Mouse (Mus musculus) naive thymus-derived CD4-positive, alpha-beta T cell, adult 2 months (primary cell): ENCODE measurements around the gene Tcl1b5.
"Not testable (repeated sequence)": the region's sequence is repeated elsewhere in the genome, so short reads cannot be mapped to it uniquely, and the experiment has no call there.

Experiments used
- DNase-seq: peaks from one replicate; pipeline ENCODE4 v3.0.0-alpha.2; 2011; ENCODE audit warnings: low read depth

Tcl1b5 gene

GRCm38 (mm10) chr12:105176044-105176443 is at the start of gene Tcl1b5:
TSS of gene Tcl1b5 (plus strand) at chr12:105176344.
- DNase-seq, result not testable (repeated sequence)

GRCm38 (mm10) chr12:105126516-105126915 is 49.6 kb upstream of the Tcl1b5 start:
- no peak for DNase-seq

- DNase-seq, result no peak
Observed at GRCm38 (mm10) chr12:105127607-105128006, 48.5 kb upstream of the Tcl1b5 start.

GRCm38 (mm10) chr12:105129494-105130205 is 46.5 kb upstream of the Tcl1b5 start:
- DNase-seq, result not testable (repeated sequence)

GRCm38 (mm10) chr12:105134167-105134566 is 42.0 kb upstream of the Tcl1b5 start:
- not testable (repeated sequence) for DNase-seq

GRCm38 (mm10) chr12:105134826-105135225 is 41.3 kb upstream of the Tcl1b5 start:
- DNase-seq, result not testable (repeated sequence)

GRCm38 (mm10) chr12:105137729-105138128 is 38.4 kb upstream of the Tcl1b5 start:
- not testable (repeated sequence) for DNase-seq

- no peak for DNase-seq
Observed at GRCm38 (mm10) chr12:105143096-105143495, 33.0 kb upstream of the Tcl1b5 start.

- not testable (repeated sequence) for DNase-seq
Observed at GRCm38 (mm10) chr12:105144928-105145327, 31.2 kb upstream of the Tcl1b5 start.

- DNase-seq, result no peak
Observed at GRCm38 (mm10) chr12:105145714-105146113, 30.4 kb upstream of the Tcl1b5 start, which contains the start of gene Tcl1b2. TSS of gene Tcl1b2 (plus strand) at chr12:105146014.

GRCm38 (mm10) chr12:105155286-105155685 is 20.9 kb upstream of the Tcl1b5 start:
- not testable (repeated sequence) for DNase-seq

GRCm38 (mm10) chr12:105158842-105159241 is 17.3 kb upstream of the Tcl1b5 start:
- DNase-seq, result no peak

GRCm38 (mm10) chr12:105159390-105159789 is 16.8 kb upstream of the Tcl1b5 start, which contains the start of gene Tcl1b1:
TSS of gene Tcl1b1 (plus strand) at chr12:105159690.
- no peak for DNase-seq

- DNase-seq, result no peak
Observed at GRCm38 (mm10) chr12:105166734-105167133, 9.4 kb upstream of the Tcl1b5 start.

- no peak for DNase-seq
Observed at GRCm38 (mm10) chr12:105173366-105173765, 2.8 kb upstream of the Tcl1b5 start.

- DNase-seq, result not testable (repeated sequence)
Observed at GRCm38 (mm10) chr12:105174318-105174717, 1.8 kb upstream of the Tcl1b5 start.

- DNase-seq, result not testable (repeated sequence)
Observed at GRCm38 (mm10) chr12:105181040-105181644, 5.0 kb downstream of the Tcl1b5 start.

GRCm38 (mm10) chr12:105188980-105189379 is 12.8 kb downstream of the Tcl1b5 start:
- not testable (repeated sequence) for DNase-seq

- not testable (repeated sequence) for DNase-seq
Observed at GRCm38 (mm10) chr12:105190743-105191142, 14.6 kb downstream of the Tcl1b5 start, which contains the start of gene Tcl1b3. TSS of gene Tcl1b3 (plus strand) at chr12:105191043.

GRCm38 (mm10) chr12:105199684-105200497 is 23.7 kb downstream of the Tcl1b5 start:
- not testable (repeated sequence) for DNase-seq

GRCm38 (mm10) chr12:105201657-105202056 is 25.5 kb downstream of the Tcl1b5 start, which contains the start of gene Tcl1b4:
TSS of gene Tcl1b4 (plus strand) at chr12:105201957.
- DNase-seq, result not testable (repeated sequence)

GRCm38 (mm10) chr12:105207071-105207470 is 30.9 kb downstream of the Tcl1b5 start:
- DNase-seq, result no peak
